Mouse (Mus musculus) kidney, postnatal 0 days (tissue): ENCODE results near the gene Pigf. TPM values are rescaled to one million over a fixed set of nuclear protein-coding genes. Genes with fewer than 3 reads are reported as not detected.

Source experiments
- ATAC-seq: fragments of 200-750 bp; cut with Nextera tagmentation; replicated peaks from 2 replicates; pipeline ENCODE4 v1.8.0; 2017; ENCODE audit warnings: low read depth, moderate number of reproducible peaks, moderate TSS enrichment, moderate library complexity; ENCODE audit not compliant: low FRiP score
- DNase-seq: peaks from one replicate; pipeline ENCODE4 v3.0.0-alpha.2; 2016; ENCODE audit warnings: low spot score
- H3K27ac ChIP-seq: fragments of 300-500 bp; sonication (generic); 2 replicates; pipeline ENCODE4 v1.5.1; 2014; ENCODE audit warnings: mild to moderate bottlenecking
- H3K27me3 ChIP-seq: fragments of 300-500 bp; sonication (generic); 2 replicates; pipeline ENCODE4 v1.6.1; 2014; ENCODE audit warnings: low read length, mixed read lengths; ENCODE audit not compliant: insufficient read depth
- H3K36me3 ChIP-seq: fragments of 300-500 bp; sonication (generic); 2 replicates; pipeline ENCODE4 v1.6.1; 2014; ENCODE audit warnings: low read length, mixed read lengths; ENCODE audit not compliant: insufficient read depth
- H3K4me1 ChIP-seq: fragments of 300-500 bp; sonication (generic); replicated peaks from 2 replicates; pipeline ENCODE4 v1.6.1; 2014; ENCODE audit warnings: antibody characterized with exemption, low read length, mixed read lengths; ENCODE audit not compliant: insufficient read depth
- H3K4me2 ChIP-seq: fragments of 300-500 bp; sonication (generic); 2 replicates; pipeline ENCODE4 v1.6.1; 2014; ENCODE audit warnings: mild to moderate bottlenecking, low read length, moderate library complexity, mixed read lengths
- H3K4me3 ChIP-seq: fragments of 300-500 bp; sonication (generic); replicated peaks from 2 replicates; pipeline ENCODE4 v1.5.1; 2014; ENCODE audit warnings: low read depth, low read length
- H3K9ac ChIP-seq: fragments of 300-500 bp; sonication (generic); 2 replicates; pipeline ENCODE4 v1.6.1; 2014; ENCODE audit warnings: low read depth, low read length
- H3K9me3 ChIP-seq: fragments of 300-500 bp; sonication (generic); replicated peaks from 2 replicates; pipeline ENCODE4 v1.6.1; 2016; ENCODE audit warnings: low read length, inconsistent platforms, mixed read lengths
- CTCF ChIP-seq: IDR thresholded peaks from 2 replicates; pipeline ENCODE4 v1.5.1; 2016; ENCODE audit warnings: antibody characterized with exemption, low read depth, mild to moderate bottlenecking, moderate library complexity
- WGBS: fragments of 180-500 bp; shearing (Covaris S2); extraction: QIAGEN DNeasy Blood & Tissue Kit; methylation state at CpG from one replicate; pipeline ENCODE4 v1.1.7; 2014; 5-methylcytosine and 5-hydroxymethylcytosine counted together
- polyA plus RNA-seq: library from polyadenylated mRNA; unstranded; fragments of >200 nt; fragmentation: Nextera tagmentation; extraction: Ambion mirVana; gene quantifications from 2 replicates; pipeline ENCODE4 v1.2.1, GENCODE M21; 2015

The Pigf gene
- polyA plus RNA-seq, 1 experiment from 2014 or later = 48.4 TPM

DNA sequence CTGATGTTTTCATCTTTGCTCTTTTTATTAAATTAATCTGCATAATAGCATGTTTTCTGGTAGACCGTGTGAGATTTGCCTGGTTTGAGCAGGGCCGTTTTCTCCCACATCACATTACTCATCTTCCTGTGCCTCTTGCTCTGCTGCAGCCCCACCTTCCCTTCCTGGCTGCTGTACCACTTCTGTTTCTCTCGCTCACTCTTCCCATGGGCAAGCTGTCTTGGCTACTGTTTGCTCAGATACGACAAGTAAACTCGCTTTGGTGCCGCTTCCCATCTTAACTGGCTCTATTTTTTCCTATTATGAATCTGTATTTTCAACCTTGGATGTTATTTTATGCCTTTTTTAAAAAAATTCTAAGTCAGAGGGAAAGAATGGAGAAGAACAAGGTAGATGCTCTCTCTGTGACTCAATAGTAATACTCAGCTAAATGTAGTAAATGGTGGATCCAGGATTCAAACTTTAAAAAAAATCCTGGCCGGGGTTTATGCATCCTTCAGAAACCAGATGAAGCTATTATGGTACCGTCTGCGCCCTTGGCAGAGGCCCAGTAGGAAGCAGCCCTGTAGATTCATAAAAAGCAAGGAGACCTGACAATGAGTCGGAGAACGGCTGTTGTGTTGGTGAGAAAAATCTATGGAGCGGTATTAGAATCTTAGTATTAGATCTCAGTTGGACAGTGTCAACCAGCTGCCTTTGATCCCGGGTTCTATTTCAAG, 13.7 kb downstream of the Pigf start:
- H3K4me1 ChIP-seq = no peaks in the 10 kb centered on the region
- H3K9ac ChIP-seq = no peak overlapping the region
- H3K4me2 ChIP-seq = no peak overlapping the region
- DNase-seq (no peak), ATAC-seq (no peak)
- H3K27ac ChIP-seq = no peak overlapping the region
- no peak for TF ChIP-seq CTCF
- H3K27me3 ChIP-seq = no peaks in the 10 kb centered on the region
- WGBS = 75% methylated on average over 13 of the region's 13 CpGs
- H3K4me3 ChIP-seq = no peak overlapping the region
- H3K9me3 ChIP-seq = 0 out of 2 replicates have a peak, but pooled peaks cover 4% of the 10 kb centered on the region
- no peaks in the 10 kb centered on the region for H3K36me3 ChIP-seq

DNA sequence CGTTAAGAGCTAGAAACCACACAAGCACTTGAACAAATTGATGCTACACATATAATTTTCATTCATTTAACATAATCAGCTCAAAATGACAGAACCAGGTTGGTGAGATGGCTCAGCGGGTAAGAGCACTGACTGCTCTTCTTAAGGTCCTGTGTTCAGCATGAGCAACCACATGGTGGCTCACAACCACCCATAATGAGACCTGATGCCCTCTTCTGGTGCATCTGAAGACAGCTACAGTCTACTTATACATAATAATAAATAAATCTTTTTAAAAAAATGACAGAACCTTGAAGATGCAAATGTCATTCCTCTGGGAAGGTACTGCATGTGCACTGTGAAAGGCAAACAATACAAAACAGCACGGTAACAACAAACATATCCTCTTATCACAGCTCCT, 16.3 kb downstream of the Pigf start:
- H3K4me2 ChIP-seq = no peak overlapping the region
- peak; percentile 21; the same call in 1 of the 2 replicates for TF ChIP-seq CTCF
- DNase-seq (no peak), ATAC-seq (no peak)
- H3K27me3 ChIP-seq = no peaks in the 10 kb centered on the region
- 0 out of 2 replicates have a peak, but pooled peaks cover 4% of the 10 kb centered on the region for H3K9me3 ChIP-seq
- 96% methylated on average over 3 of the region's 3 CpGs for WGBS
- no peaks in the 10 kb centered on the region for H3K4me1 ChIP-seq
- no peaks in the 10 kb centered on the region for H3K36me3 ChIP-seq
- no peak overlapping the region for H3K4me3 ChIP-seq
- no peak overlapping the region for H3K27ac ChIP-seq
- H3K9ac ChIP-seq = no peak overlapping the region

DNA sequence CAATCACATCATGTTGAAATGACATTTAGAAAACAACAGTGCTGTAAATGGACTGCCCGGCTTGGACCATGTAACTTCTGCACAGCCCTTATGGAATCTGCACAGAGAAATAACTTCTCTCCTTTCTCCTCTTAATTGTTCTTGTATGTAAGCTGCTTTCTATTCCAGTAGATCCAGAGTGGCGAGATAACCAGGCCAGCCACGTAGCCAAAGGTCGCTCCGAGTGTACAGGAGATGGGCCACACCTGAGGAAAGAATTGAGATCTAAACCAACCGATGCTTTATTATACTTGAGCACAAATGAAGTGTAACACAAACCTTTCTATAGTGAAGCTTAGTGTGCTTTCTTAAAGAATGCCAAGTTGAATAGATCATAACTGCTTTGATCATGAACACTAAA, 27.9 kb downstream of the Pigf start:
- ATAC-seq (no peak), DNase-seq (no peak)
- Histone ChIP-seq H3K9ac (no peak overlapping the region), H3K4me3 (no peak overlapping the region), H3K36me3 (peaks cover 25% of the 10 kb centered on the region), H3K9me3 (no peaks in the 10 kb centered on the region), H3K4me1 (no peaks in the 10 kb centered on the region), H3K27ac (no peak overlapping the region), H3K4me2 (no peak overlapping the region), H3K27me3 (no peaks in the 10 kb centered on the region)
- WGBS = 88% methylated on average over 6 of the region's 6 CpGs
- TF ChIP-seq CTCF = no peak

DNA sequence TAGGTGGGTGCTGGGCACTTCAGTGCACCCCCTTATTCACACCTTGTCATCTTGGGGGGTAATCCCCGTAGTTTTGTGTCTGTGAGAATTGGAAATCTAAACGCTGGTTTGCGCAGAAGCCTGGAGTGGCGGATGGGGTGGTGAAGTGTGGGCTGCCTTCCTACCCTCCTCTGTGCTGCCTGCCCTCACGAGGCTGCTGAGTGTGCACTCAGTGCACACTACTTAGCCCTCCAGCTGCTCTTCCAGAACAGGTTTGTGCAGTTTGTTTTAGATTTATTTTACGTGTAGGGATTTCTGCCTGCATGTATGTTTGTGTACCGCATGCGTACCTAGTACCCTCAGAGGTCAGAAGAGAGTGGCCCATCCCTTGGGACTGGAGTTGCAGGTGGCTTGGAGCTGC, 33.9 kb downstream of the Pigf start:
- H3K27me3 ChIP-seq = no peaks in the 10 kb centered on the region
- TF ChIP-seq CTCF = no peak
- no peak for ATAC-seq
- H3K4me1 ChIP-seq = peaks cover 7% of the 10 kb centered on the region; the same call in 1 of the 2 replicates
- no peak overlapping the region for H3K27ac ChIP-seq
- 84% methylated on average over 8 of the region's 8 CpGs for WGBS
- 0 out of 2 replicates have a peak, but pooled peaks cover 3% of the 10 kb centered on the region for H3K36me3 ChIP-seq
- DNase-seq = no peak
- H3K9me3 ChIP-seq = no peaks in the 10 kb centered on the region
- H3K9ac ChIP-seq = no peak overlapping the region
- no peak overlapping the region for H3K4me2 ChIP-seq
- H3K4me3 ChIP-seq = no peak overlapping the region

DNA sequence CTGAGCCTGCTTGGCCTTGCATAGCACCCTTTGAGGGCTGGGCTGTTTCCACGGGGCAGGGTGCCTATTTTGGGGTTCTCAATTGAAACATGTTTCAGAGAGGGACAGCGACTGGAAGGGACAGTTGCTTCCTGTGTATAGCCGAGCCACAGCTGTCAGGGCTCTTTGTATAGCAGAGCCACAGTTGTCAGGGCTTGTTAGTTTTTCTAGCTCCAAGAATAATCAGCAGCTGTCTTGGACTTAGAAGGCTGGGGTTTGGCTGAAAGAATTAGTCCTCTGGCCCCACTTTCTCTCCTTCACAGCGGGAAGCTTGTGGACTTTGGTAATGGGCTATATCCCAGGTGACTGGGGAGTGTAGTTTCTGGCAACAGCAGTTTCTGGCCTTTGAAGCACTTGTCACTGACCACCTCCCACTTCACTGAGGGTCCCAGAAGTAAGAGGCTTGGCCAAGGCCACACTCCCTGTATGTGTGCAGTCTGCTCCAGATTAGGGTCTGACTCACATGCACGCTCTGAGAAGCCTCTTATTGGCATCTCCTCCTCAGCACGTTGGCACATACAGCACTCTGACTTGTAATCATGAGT, 36.5 kb downstream of the Pigf start:
- no peak overlapping the region for H3K4me3 ChIP-seq
- no peak overlapping the region for H3K9ac ChIP-seq
- DNase-seq (no peak), ATAC-seq (no peak)
- H3K9me3 ChIP-seq = no peaks in the 10 kb centered on the region
- WGBS = 65% methylated on average over 6 of the region's 6 CpGs
- no peaks in the 10 kb centered on the region for H3K27me3 ChIP-seq
- peaks cover 7% of the 10 kb centered on the region; the same call in 1 of the 2 replicates for H3K4me1 ChIP-seq
- H3K4me2 ChIP-seq = no peak overlapping the region
- no peak overlapping the region for H3K27ac ChIP-seq
- H3K36me3 ChIP-seq = no peaks in the 10 kb centered on the region
- no peak for TF ChIP-seq CTCF

DNA sequence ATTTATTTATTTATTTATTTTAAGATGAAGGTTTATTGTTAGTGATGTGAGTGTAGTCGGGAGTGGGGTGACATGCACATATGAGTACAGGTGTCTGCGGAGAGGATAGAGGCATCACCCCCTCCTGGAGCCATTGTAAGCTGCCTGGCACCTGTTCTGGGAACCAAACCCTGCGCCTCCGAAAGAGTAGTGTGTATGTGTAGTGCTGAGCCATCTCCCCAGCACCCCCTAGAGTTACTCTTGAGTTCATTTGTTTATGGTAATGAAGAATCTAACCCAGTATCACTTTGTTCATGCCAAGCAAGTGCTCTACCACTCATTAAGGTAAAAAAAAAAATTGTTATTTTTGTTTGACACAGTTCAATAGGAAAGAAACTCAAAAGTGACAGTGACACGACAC, 37.0 kb downstream of the Pigf start:
- no peak for TF ChIP-seq CTCF
- Histone ChIP-seq H3K9me3 (no peaks in the 10 kb centered on the region), H3K4me3 (no peak overlapping the region), H3K36me3 (no peaks in the 10 kb centered on the region), H3K27ac (no peak overlapping the region), H3K4me1 (peaks cover 7% of the 10 kb centered on the region; the same call in 1 of the 2 replicates), H3K27me3 (no peaks in the 10 kb centered on the region), H3K4me2 (no peak overlapping the region), H3K9ac (no peak overlapping the region)
- WGBS = 84% methylated on average over 5 of the region's 5 CpGs
- no peak for ATAC-seq
- DNase-seq = no peak
